Mouse (Mus musculus): ENCODE measurements around the gene Tmem167. TPM values are rescaled to one million over a fixed set of nuclear protein-coding genes. Genes with fewer than 3 reads are reported as not detected.

The Tmem167 gene
- total RNA-seq (2023) = 16.1 TPM

GRCm38 (mm10) chr13:90088962-90089824 is at the start of gene Tmem167, which contains the start of gene Xrcc4:
TSS of gene Tmem167 (plus strand) at chr13:90089123.
TSS of gene Xrcc4 (minus strand) at chr13:90089608.

Other genes starting within 250 kb of the Tmem167 start
- gene Xrcc4, start 485 bp downstream of the Tmem167 start, total RNA-seq (2023) = 24.1 TPM

Data from CD4-positive naive resting alpha-beta T cell, adult 76 days (primary cell).